Mouse (Mus musculus) sigmoid colon, adult 10 weeks (tissue): ENCODE measurements around the gene Tatdn3. TPM values are rescaled to one million over a fixed set of nuclear protein-coding genes. Genes with fewer than 3 reads are reported as not detected.

Experiments used
- polyA plus RNA-seq: library from polyadenylated mRNA; stranded (reverse); fragments of 350-450 nt; fragmentation: Illumina TruSeq; extraction: RNeasy Lipid Tissue Mini Kit (QIAGEN cat#74804); gene quantifications from one replicate; pipeline ENCODE4 v1.2.3, GENCODE M21; 2014; ENCODE audit warnings: low read depth, low replicate concordance

Tatdn3 gene
- polyA plus RNA-seq = 32.4 TPM

DNA sequence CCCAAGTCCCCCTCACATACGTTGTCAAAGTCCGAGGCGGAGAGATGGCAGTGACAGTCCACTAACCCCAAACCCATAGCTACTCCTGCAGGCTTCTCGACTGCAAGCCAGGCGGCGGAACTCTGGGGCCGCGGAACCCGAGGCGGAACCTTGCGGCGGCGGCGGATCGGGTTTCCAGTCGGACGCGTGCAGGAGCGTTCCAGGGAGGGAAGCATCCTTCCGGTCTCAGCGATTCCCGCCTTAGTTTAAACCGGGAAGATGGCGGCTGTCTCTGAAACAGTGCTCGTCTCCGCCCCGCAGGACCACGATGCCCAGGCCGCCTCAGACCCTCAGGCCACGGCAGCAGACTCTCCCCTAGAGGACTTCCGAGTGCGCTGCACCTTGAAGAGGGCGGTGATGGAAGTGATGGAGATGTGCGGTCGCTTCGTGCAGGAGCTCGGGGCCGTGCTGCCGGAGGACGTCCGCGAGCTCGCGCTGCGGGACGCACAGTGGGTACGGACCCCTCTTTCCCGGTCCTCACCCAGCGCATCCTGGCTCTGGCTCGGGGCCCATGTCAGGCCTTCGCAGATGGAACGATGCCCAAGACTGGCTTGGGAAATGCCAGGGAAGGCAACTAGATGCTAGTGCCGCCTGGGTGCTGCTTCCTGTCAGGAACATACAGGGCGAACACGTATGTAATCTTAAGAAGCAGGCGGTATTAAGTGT, at the start of gene Tatdn3, which contains the start of gene Nsl1:
Tatdn3 (minus strand) TSS at position 152 of the 705 bp plus-strand sequence.
Nsl1 (plus strand) TSS at position 232 of the 705 bp plus-strand sequence.

DNA sequence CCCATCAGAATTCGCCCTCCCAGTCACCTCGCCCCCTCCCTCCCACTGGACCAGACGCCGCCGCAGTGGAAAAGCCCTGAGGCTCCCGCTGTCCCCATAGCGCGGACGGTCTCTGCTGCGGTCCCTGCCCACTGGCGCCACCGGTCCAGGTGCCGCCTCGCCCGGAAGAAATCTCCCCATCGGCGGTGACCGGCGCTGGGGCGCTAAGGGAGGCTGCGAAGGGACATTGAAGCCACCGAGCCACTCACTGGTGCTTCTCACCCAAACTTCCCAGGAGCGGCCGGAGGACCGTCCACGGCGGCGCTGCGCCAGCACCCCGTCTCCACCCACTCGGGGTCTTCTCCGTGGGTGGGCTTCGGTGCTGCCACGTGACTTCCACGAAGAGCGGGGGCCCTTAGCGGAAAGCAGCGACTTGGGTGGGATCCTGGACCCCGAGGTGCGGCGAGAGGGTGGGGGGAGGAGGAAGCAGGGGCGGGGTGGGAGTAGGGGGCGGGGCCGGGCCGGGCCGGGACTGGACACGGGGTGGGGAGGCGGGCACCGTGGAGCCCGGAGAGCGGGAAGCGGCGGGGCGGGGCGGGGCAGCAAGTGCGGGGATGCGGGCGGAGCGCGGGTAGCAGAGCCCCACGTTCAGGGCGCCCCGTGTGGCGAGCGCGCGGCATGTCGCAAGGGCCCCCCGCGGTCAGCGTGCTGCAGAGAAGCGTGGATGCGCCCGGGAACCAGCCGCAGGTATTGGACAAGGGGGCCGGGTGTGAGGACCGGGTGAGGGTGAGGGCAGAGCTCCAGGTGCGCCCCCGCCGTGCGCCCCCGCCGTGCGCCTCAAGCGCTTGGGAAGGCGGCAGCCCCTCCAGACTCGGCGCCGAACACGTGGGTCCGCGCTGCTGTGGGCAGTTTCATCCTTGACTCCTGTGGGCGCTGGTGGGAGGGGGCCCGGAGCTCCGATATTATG, 35.3 kb upstream of the Tatdn3 start, which contains the start of gene Batf3:
Batf3 (plus strand) TSS at position 46 of the 946 bp plus-strand sequence.

DNA sequence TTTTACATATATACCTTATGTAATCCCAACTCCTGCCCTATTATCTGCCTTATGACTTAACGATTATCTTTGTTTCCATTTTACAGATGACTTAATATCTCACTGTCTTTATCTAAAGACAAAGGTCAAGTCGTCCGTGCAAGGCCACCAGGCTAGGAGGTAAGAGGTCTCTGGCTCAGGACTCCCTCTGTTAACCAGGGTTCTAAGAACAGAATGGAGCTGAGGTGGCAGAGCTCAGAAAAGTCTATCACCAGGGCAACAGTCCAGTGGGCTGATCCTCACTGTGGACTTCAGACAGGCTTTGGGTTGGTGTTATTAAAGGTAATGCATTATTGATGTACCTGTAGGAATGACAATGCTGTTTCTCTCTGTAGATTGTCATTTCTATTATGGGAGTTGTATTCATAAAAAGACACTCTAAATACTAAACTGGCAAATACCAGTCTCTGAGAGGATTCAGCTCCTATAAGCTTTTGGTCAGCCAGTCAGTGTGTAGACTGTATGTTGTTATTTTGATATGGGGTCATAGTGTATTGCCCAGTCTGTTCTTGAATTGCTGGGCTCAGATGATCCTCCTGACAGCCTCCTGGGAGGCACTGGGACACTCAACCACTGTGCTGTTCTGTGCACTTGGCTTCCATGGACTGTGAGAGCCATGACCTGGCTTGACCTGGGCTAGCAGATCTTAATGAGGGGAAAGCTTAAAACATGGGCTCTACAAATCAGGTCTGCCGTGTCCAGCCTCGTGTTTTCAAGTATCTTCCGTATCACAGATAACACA, 26.0 kb downstream of the Tatdn3 start, which contains the start of gene Spata45:
Spata45 (plus strand) TSS at position 86 of the 781 bp plus-strand sequence.

DNA sequence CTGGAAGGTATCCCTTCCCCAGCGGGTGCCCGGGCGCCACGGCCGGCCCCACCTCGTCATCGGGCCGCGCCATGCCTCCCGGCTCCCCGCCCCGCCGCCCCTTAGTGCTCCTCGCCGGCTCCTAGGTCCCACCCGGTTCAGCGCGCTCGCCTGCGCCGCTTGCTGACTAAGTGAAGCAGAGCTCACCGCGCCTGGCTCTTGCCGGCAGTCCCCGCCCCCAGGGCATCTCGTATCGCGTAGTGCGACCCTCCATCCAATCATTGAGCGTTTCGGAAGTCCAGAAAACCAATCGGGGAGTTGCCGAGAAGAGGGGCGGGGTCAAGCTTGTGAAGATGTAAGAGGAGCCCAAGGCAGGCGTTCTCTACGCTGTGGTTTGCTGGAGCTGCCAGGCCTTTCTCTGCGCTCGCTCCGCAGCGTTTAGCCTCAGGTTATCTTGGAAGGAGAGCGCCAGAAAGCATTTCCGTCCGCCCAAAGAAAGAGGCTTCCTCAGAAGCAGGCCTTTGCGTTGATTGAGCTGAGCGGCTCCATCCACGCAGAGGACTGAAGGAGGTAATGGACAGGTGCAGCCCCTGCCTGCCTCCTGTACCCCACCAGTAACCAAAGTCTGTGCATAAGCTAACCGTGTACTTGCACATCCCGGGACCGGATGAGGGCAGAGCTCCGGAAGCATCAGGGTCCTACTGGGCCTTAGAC, 36.6 kb downstream of the Tatdn3 start, which contains the start of gene Flvcr1:
Flvcr1 (minus strand) TSS at position 138 of the 693 bp plus-strand sequence.

Other genes starting within 250 kb of the Tatdn3 start
- 7.0 TPM for gene Rps6kc1, start 151.2 kb downstream of the Tatdn3 start, polyA plus RNA-seq
- 87.4 TPM for gene Angel2, start 137.8 kb downstream of the Tatdn3 start, polyA plus RNA-seq
- 0.63 TPM for gene Vash2, start 83.6 kb downstream of the Tatdn3 start, polyA plus RNA-seq
- gene Flvcr1, start 36.8 kb downstream of the Tatdn3 start, polyA plus RNA-seq = 30.5 TPM
- gene Spata45, start 26.3 kb downstream of the Tatdn3 start, polyA plus RNA-seq = not detected
- 0.50 TPM for gene Nsl1, start 80 bp upstream of the Tatdn3 start, polyA plus RNA-seq
- 0.60 TPM for gene Batf3, start 34.9 kb upstream of the Tatdn3 start, polyA plus RNA-seq
- not detected for gene Fam71a, start 101.9 kb upstream of the Tatdn3 start, polyA plus RNA-seq
- 12.5 TPM for gene Atf3, start 155.1 kb upstream of the Tatdn3 start, polyA plus RNA-seq